2 mouse cellular contexts compared by ENCODE assay signal in the genomic region with DNA sequence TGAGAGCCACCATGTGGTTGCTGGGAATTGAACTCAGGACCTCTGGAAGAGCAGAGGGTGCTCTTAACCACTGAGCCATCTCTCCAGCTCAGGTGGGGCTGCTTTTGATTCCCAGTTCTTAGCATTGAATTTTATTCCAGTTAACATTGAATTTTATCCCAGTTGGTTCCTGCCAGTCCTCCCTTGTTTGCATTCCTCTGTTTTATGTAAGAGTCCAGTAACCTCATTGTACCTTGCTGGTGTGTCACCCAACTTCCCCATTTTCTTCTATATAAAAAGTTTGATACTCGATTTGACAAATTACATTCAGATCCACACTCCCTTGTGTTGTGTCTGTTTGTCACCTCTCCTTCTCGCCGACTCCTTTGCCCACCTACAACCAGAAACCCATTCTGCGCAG. TPM values are rescaled to one million over a fixed set of nuclear protein-coding genes. Genes with fewer than 3 reads are reported as not detected.
A peak's percentile ranks its signal among the peaks of the same experiment; 100 is the strongest.
DNase-seq lines count a peak whose midpoint lies in the region; ATAC-seq and TF ChIP-seq lines count a peak whose summit lies in the region.
"Not testable (repeated sequence)": the region's sequence is repeated elsewhere in the genome, so short reads cannot be mapped to it uniquely, and the experiment has no call there.

No protein-coding gene starts in this region.

- H3K27me3 ChIP-seq in MEL (ENCODE audit: control insufficient read depth in 1 of 2, insufficient read depth in 2 of 2, low read length in 2 of 2); midbrain, embryonic 11.5 days (ENCODE audit: control insufficient read depth, insufficient read depth, low read length): not testable (repeated sequence)

- not testable (repeated sequence) for H3K4me1 ChIP-seq in MEL (ENCODE audit: control insufficient read depth in 1 of 2, insufficient read depth in 2 of 2, low read length in 2 of 2); midbrain, embryonic 11.5 days (ENCODE audit: control insufficient read depth, insufficient read depth, low read length)

- not testable (repeated sequence) for TF ChIP-seq EP300 in MEL (IDR thresholded peaks at IDR 0.05; ENCODE audit: low read depth in 1 of 2, low read length in 2 of 2)

- DNase-seq in MEL (ENCODE audit: low read depth, low spot score): peak; percentile 53
- peak; percentile 57 for DNase-seq in midbrain, embryonic 11.5 days (ENCODE audit: low spot score, missing footprints)

- not testable (repeated sequence) for TF ChIP-seq POLR2A in MEL (IDR thresholded peaks at IDR 0.05; ENCODE audit: control insufficient read depth in 1 of 2, insufficient read depth in 1 of 2, low read depth in 1 of 2, low read length in 2 of 2, poor library complexity in 1 of 2)

- not testable (repeated sequence) for TF ChIP-seq RAD21 in MEL (IDR thresholded peaks at IDR 0.05; ENCODE audit: low read depth, low read length)

- 87% methylated on average over 4 of the region's 4 CpGs for WGBS in midbrain, embryonic 11.5 days

- H3K4me3 ChIP-seq in MEL (ENCODE audit: control insufficient read depth in 1 of 2, insufficient read depth in 1 of 2, low read depth in 2 of 2, low read length in 2 of 2); midbrain, embryonic 11.5 days (ENCODE audit: low read depth, low read length): not testable (repeated sequence)

- not testable (repeated sequence) for H3K36me3 ChIP-seq in MEL (ENCODE audit: control insufficient read depth in 1 of 2, insufficient read depth in 2 of 2, low read length in 2 of 2); midbrain, embryonic 11.5 days (ENCODE audit: control insufficient read depth, insufficient read depth, low read length)

- not testable (repeated sequence) for H3K9me3 ChIP-seq in MEL (replicated peaks; ENCODE audit: insufficient read depth, low read length); midbrain, embryonic 11.5 days (ENCODE audit: control insufficient read depth, low read length)

- H3K79me2 ChIP-seq in MEL (ENCODE audit: control insufficient read depth, insufficient read depth, low read length, poor library complexity): not testable (repeated sequence)

- not testable (repeated sequence) for H3K4me2 ChIP-seq in midbrain, embryonic 11.5 days

- TF ChIP-seq CTCF in MEL (IDR thresholded peaks at IDR 0.05 in 2 of 3, conservative IDR thresholded peaks at IDR 0.05 in 1 of 3; ENCODE audit: control insufficient read depth in 1 of 3, insufficient read depth in 1 of 3, low read depth in 2 of 3, low read length in 3 of 3, poor library complexity in 1 of 3, severe bottlenecking in 1 of 3): not testable (repeated sequence)

- H3K9ac ChIP-seq in MEL (ENCODE audit: control insufficient read depth, low read depth, low read length, poor library complexity, severe bottlenecking); midbrain, embryonic 11.5 days (ENCODE audit: low read length): not testable (repeated sequence)

- ATAC-seq in midbrain, embryonic 11.5 days (ENCODE audit: low FRiP score): not testable (repeated sequence)

- H3K27ac ChIP-seq in MEL (ENCODE audit: control insufficient read depth, low read depth, low read length); midbrain, embryonic 11.5 days (ENCODE audit: low read depth, low read length): not testable (repeated sequence)

TF ChIP-seq in MEL, 35 proteins besides CTCF, POLR2A, EP300 and RAD21:
- TF ChIP-seq MYC (IDR thresholded peaks at IDR 0.05; ENCODE audit: low read depth, low read length): 0 out of 2 replicates have a peak, but pooled peaks have one; percentile 29

RNA-seq across cellular contexts. Expression of a gene that starts 35.4 kb away (rescaled TPM):
- total RNA-seq in MEL (2012; rRNA removed): 20.4 and 33.7 TPM in 2 replicates
- 10 to 100 TPM in 1 of 2 experiments, not detected in 1; 31.1 TPM for polyA plus RNA-seq in MEL (2012; ENCODE audit: insufficient read depth in 1 of 2, insufficient read length in 2 of 2, low read depth in 1 of 2, low replicate concordance in 2 of 2, missing spikeins in 1 of 2)
- 7.9 and 9.8 TPM in 2 replicates for polyA plus RNA-seq in midbrain, embryonic 11.5 days (2014; fragmentation: Nextera tagmentation; extraction: Ambion mirVana)
